Mouse (Mus musculus) CH12.LX (cell line): Measurements from ENCODE around the gene Siah2.
A peak's percentile ranks its signal among the peaks of the same experiment; 100 is the strongest.

ENCODE experiments used
- IRF4 ChIP-seq: IDR thresholded peaks from 2 replicates; pipeline ENCODE4 v1.6.1; 2014; ENCODE audit warnings: low read depth, mild to moderate bottlenecking, inconsistent platforms, low read length, improper control_type of control experiment
- ZNF384 ChIP-seq: IDR thresholded peaks from 2 replicates; pipeline ENCODE4 v1.6.1; 2012; ENCODE audit warnings: low read depth, low read length, improper control_type of control experiment, inconsistent platforms

- 0 out of 2 replicates have a peak, but pooled peaks have one; percentile 33 for TF ChIP-seq IRF4
- no peak for TF ChIP-seq ZNF384
Observed at GRCm38 (mm10) chr3:58681831-58682230, 10.4 kb downstream of the Siah2 start.
